In the genomic region with DNA sequence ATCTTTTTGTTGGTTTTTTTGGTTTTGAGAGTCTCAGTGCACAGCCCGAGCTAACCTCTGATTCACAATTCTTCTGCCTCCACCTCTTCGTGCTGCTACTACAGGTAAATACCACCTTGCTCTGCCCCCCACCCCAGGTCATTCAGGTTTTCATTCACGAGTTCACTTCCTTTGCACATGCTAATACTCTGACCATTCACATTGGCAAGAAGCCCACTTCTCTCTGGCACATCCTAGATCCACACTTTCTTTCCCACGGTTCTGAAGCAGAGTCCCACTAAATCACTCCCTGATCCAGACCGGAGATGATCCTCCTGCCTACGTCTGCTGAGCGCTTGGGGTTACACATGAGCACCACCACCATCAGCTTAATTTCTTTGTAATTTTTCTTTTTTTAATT, we compare ENCODE assay signal across 10 mouse cellular contexts. TPM values are rescaled to one million over a fixed set of nuclear protein-coding genes. Genes with fewer than 3 reads are reported as not detected.
DNase-seq lines count a peak whose midpoint lies in the region; ATAC-seq and TF ChIP-seq lines count a peak whose summit lies in the region.
"Had no signal": no experiment of that assay in that cellular context is flagged by ENCODE, and none has a peak within 500 bp of the region (broad histone marks: within the 10 kb centered on the region; RNA-seq: fewer than 3 reads in every experiment).

No protein-coding gene starts in this region.

- H3K4me3 ChIP-seq in erythroblast, embryonic 14.5 days (replicated peaks) = peak overlapping the region; percentile 84
- peak overlapping the region; percentile 96 for H3K4me3 ChIP-seq in testis, adult 2 months (ENCODE audit: control insufficient read depth, low read depth, low read length)
- H3K4me3 ChIP-seq in limb, embryonic 15.5 days = no peak overlapping the region

- peaks cover 10% of the 10 kb centered on the region for H3K27me3 ChIP-seq in erythroblast, embryonic 14.5 days (ENCODE audit: control insufficient read depth)
- H3K27me3 ChIP-seq in testis, adult 2 months (ENCODE audit: control insufficient read depth, insufficient read depth, low read length) = no peaks in the 10 kb centered on the region
- H3K27me3 ChIP-seq in limb, embryonic 15.5 days = no peaks in the 10 kb centered on the region

- no peak overlapping the region for H3K9ac ChIP-seq in limb, embryonic 15.5 days

- DNase-seq in testis, postnatal 14 days (ENCODE audit: low spot score) = no peak
- DNase-seq in embryo, embryonic 9.5 days (ENCODE audit: extremely low spot score) = no peak
- no peak for DNase-seq in adipocyte (ENCODE audit: low spot score)
- no peak for DNase-seq in spleen, adult 12 weeks (ENCODE audit: low spot score)
- DNase-seq: cerebellum, adult 8-10 months; kidney, postnatal 4 days had no signal

- H3K4me1 ChIP-seq in erythroblast, embryonic 14.5 days (ENCODE audit: control insufficient read depth) = peaks cover 64% of the 10 kb centered on the region
- peaks cover 7% of the 10 kb centered on the region for H3K4me1 ChIP-seq in testis, adult 2 months (ENCODE audit: control insufficient read depth, insufficient read depth, low read length)
- H3K4me1 ChIP-seq in limb, embryonic 15.5 days = peaks cover 24% of the 10 kb centered on the region

- 85% methylated on average over 7 of the region's 7 CpGs for WGBS in limb, embryonic 15.5 days

- H3K9me3 ChIP-seq in erythroblast, embryonic 14.5 days (ENCODE audit: control insufficient read depth, low read length) = no peaks in the 10 kb centered on the region
- no peaks in the 10 kb centered on the region for H3K9me3 ChIP-seq in limb, embryonic 15.5 days

- TF ChIP-seq CTCF in testis, adult 2 months (IDR thresholded peaks at IDR 0.05; ENCODE audit: control insufficient read depth, insufficient read depth, insufficient replicate concordance, low read depth, low read length) = no peak

- peaks cover 50% of the 10 kb centered on the region for H3K36me3 ChIP-seq in erythroblast, embryonic 14.5 days (ENCODE audit: control insufficient read depth)
- no peaks in the 10 kb centered on the region for H3K36me3 ChIP-seq in testis, adult 2 months (ENCODE audit: control insufficient read depth, insufficient read depth, low read length)
- peaks cover 40% of the 10 kb centered on the region for H3K36me3 ChIP-seq in limb, embryonic 15.5 days

- no peak overlapping the region for H3K27ac ChIP-seq in testis, adult 2 months (ENCODE audit: control insufficient read depth, insufficient read depth, low read depth, low read length)
- no peak overlapping the region for H3K27ac ChIP-seq in limb, embryonic 15.5 days

- ATAC-seq in erythroblast, adult 5-6 weeks (replicated peaks; ENCODE audit: low FRiP score, poor library complexity, severe bottlenecking) = no peak
- no peak for ATAC-seq in limb, embryonic 15.5 days (ENCODE audit: insufficient number of reproducible peaks, low FRiP score, low TSS enrichment, low read depth)

- no peak for TF ChIP-seq POLR2A in testis, adult 2 months (IDR thresholded peaks at IDR 0.05; ENCODE audit: control insufficient read depth, low read depth, low read length)

- peak overlapping the region; percentile 82; the same call in 1 of the 2 replicates for H3K4me2 ChIP-seq in limb, embryonic 15.5 days

RNA-seq across cellular contexts. Expression of a gene that starts 1.2 kb away (rescaled TPM):
- polyA plus RNA-seq in erythroblast, embryonic 14.5 days (2012) = 26.0 and 30.5 TPM in 2 replicates
- total RNA-seq in erythroblast, adult 5-6 weeks (2015; ENCODE audit: low replicate concordance) = 17.9 and 19.2 TPM in 2 replicates
- 12.4 and 13.4 TPM in 2 replicates for total RNA-seq in erythroblast, adult 5-6 weeks (2017; ENCODE audit: low replicate concordance)
- polyA plus RNA-seq in testis, adult 2 months (2012; rRNA removed) = 122 and 127 TPM in 2 replicates
- 103 and 116 TPM in 2 replicates for polyA plus RNA-seq in limb, embryonic 15.5 days (2015; fragmentation: Nextera tagmentation; extraction: Ambion mirVana)

RNA-seq across cellular contexts. Expression of a gene that starts 1.3 kb away (rescaled TPM):
- polyA plus RNA-seq in erythroblast, embryonic 14.5 days (2012) = 0.16 TPM in 1 of 2 replicates, not detected in the other
- total RNA-seq in erythroblast, adult 5-6 weeks (2015; ENCODE audit: low replicate concordance) = not detected in 2 replicates
- not detected in 2 replicates for total RNA-seq in erythroblast, adult 5-6 weeks (2017; ENCODE audit: low replicate concordance)
- 1,517 and 1,849 TPM in 2 replicates for polyA plus RNA-seq in testis, adult 2 months (2012; rRNA removed)
- polyA plus RNA-seq in limb, embryonic 15.5 days (2015; fragmentation: Nextera tagmentation; extraction: Ambion mirVana) = 9.7 and 12.8 TPM in 2 replicates

RNA-seq across cellular contexts. Expression of a gene that starts 27.3 kb away (rescaled TPM):
- 1,062 and 1,188 TPM in 2 replicates for polyA plus RNA-seq in erythroblast, embryonic 14.5 days (2012)
- 6.7 and 43.7 TPM in 2 replicates for total RNA-seq in erythroblast, adult 5-6 weeks (2015; ENCODE audit: low replicate concordance)
- total RNA-seq in erythroblast, adult 5-6 weeks (2017; ENCODE audit: low replicate concordance) = 33.7 and 59.7 TPM in 2 replicates
- polyA plus RNA-seq in testis, adult 2 months (2012; rRNA removed) = 118 and 120 TPM in 2 replicates
- polyA plus RNA-seq in limb, embryonic 15.5 days (2015; fragmentation: Nextera tagmentation; extraction: Ambion mirVana) = 92.9 and 121 TPM in 2 replicates

RNA-seq across cellular contexts. Expression of a gene that starts 29.4 kb away (rescaled TPM):
- not detected in 2 replicates for polyA plus RNA-seq in erythroblast, embryonic 14.5 days (2012)
- not detected in 2 replicates for total RNA-seq in erythroblast, adult 5-6 weeks (2015; ENCODE audit: low replicate concordance)
- not detected in 2 replicates for total RNA-seq in erythroblast, adult 5-6 weeks (2017; ENCODE audit: low replicate concordance)
- polyA plus RNA-seq in testis, adult 2 months (2012; rRNA removed) = 0.04 TPM in 1 of 2 replicates, not detected in the other
- polyA plus RNA-seq in limb, embryonic 15.5 days (2015; fragmentation: Nextera tagmentation; extraction: Ambion mirVana) = 0.13 and 0.16 TPM in 2 replicates

RNA-seq across cellular contexts. Expression of a gene that starts 29.9 kb away (rescaled TPM):
- 0.17 and 0.50 TPM in 2 replicates for polyA plus RNA-seq in erythroblast, embryonic 14.5 days (2012)
- total RNA-seq in erythroblast, adult 5-6 weeks (2015; ENCODE audit: low replicate concordance) = not detected in 2 replicates
- total RNA-seq in erythroblast, adult 5-6 weeks (2017; ENCODE audit: low replicate concordance) = not detected in 2 replicates
- 1.00 and 1.2 TPM in 2 replicates for polyA plus RNA-seq in testis, adult 2 months (2012; rRNA removed)
- 0.29 and 0.56 TPM in 2 replicates for polyA plus RNA-seq in limb, embryonic 15.5 days (2015; fragmentation: Nextera tagmentation; extraction: Ambion mirVana)

Comparison
In these comparisons a context has a peak if more than half of its experiments do, and no peak if none do; other contexts are left out.
1. RNA of a gene that starts 1.3 kb away (polyA plus RNA-seq): 1,517 to 1,849 TPM in testis, adult 2 months; 9.7 to 12.8 TPM in limb, embryonic 15.5 days and 0.16 TPM in erythroblast, embryonic 14.5 days; every median in the first group is over 100 times any median in the second.